11 mouse cellular contexts compared by ENCODE assay signal in the genomic region with DNA sequence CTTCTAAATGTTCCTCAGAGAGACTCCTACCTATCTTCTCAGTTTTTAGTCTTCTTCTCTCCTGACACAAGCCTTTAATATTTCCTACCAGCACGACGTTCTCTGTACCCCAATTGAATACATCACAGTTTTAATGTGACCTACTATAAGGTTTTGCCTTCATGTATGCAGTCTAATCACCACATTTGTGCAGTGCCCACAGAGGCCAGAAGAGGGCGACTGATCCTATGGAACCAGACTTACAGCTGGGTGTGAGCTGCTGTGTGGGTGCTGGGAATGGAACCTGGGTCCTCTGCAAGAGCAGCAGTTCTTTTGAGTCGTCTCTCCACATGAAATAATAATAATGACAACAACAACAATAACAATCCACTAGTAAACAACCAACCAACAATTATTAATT. TPM values are rescaled to one million over a fixed set of nuclear protein-coding genes. Genes with fewer than 3 reads are reported as not detected.
DNase-seq lines count a peak whose midpoint lies in the region; ATAC-seq and TF ChIP-seq lines count a peak whose summit lies in the region.
"Had no signal": no experiment of that assay in that cellular context is flagged by ENCODE, and none has a peak within 500 bp of the region (broad histone marks: within the 10 kb centered on the region; RNA-seq: fewer than 3 reads in every experiment).

No protein-coding gene starts in this region.

- H3K9me3 ChIP-seq in MEL (replicated peaks; ENCODE audit: insufficient read depth, low read length): no peaks in the 10 kb centered on the region
- no peaks in the 10 kb centered on the region for H3K9me3 ChIP-seq in neural tube, embryonic 13.5 days
- no peaks in the 10 kb centered on the region for H3K9me3 ChIP-seq in heart, embryonic 11.5 days (replicated peaks; ENCODE audit: control insufficient read depth, low read length)

- WGBS in neural tube, embryonic 13.5 days: 58% methylated on average over 4 of the region's 4 CpGs
- 50% methylated on average over 4 of the region's 4 CpGs for WGBS in heart, embryonic 11.5 days (ENCODE audit: insufficient replicate concordance)

- H3K36me3 ChIP-seq in MEL (ENCODE audit: control insufficient read depth in 1 of 2, insufficient read depth in 2 of 2, low read length in 2 of 2): no peaks in the 10 kb centered on the region
- no peaks in the 10 kb centered on the region for H3K36me3 ChIP-seq in neural tube, embryonic 13.5 days
- no peaks in the 10 kb centered on the region for H3K36me3 ChIP-seq in heart, embryonic 11.5 days (ENCODE audit: control insufficient read depth, insufficient read depth, low read length)

- no peaks in the 10 kb centered on the region for H3K79me2 ChIP-seq in MEL (ENCODE audit: control insufficient read depth, insufficient read depth, low read length, poor library complexity)

- H3K4me2 ChIP-seq in neural tube, embryonic 13.5 days: no peak overlapping the region
- H3K4me2 ChIP-seq in heart, embryonic 11.5 days: no peak overlapping the region

- no peak overlapping the region for H3K4me3 ChIP-seq in MEL (ENCODE audit: control insufficient read depth in 1 of 2, insufficient read depth in 1 of 2, low read depth in 2 of 2, low read length in 2 of 2)
- H3K4me3 ChIP-seq in neural tube, embryonic 13.5 days: no peak overlapping the region
- H3K4me3 ChIP-seq in heart, embryonic 11.5 days (ENCODE audit: low read depth, low read length): no peak overlapping the region
- H3K4me3 ChIP-seq: megakaryocyte, embryonic 14.5 days had no signal

- peak; percentile 25 for DNase-seq in left cerebral cortex, postnatal 4 days
- no peak for DNase-seq in left cerebral cortex, postnatal 36 days (ENCODE audit: low spot score in 2 of 2)
- DNase-seq in MEL (ENCODE audit: low read depth, low spot score): peak; percentile 53
- peak; percentile 76 for DNase-seq in embryo, embryonic 10.5 days (ENCODE audit: low spot score)
- DNase-seq in adrenal gland, postnatal 25 days: no peak
- DNase-seq in kidney, postnatal 14 days: no peak
- DNase-seq: cerebellum, adult 9-10 months; heart, postnatal 36 days had no signal

- H3K4me1 ChIP-seq in MEL (ENCODE audit: control insufficient read depth in 1 of 2, insufficient read depth in 2 of 2, low read length in 2 of 2): no peaks in the 10 kb centered on the region
- H3K4me1 ChIP-seq in neural tube, embryonic 13.5 days (replicated peaks): no peaks in the 10 kb centered on the region
- no peaks in the 10 kb centered on the region for H3K4me1 ChIP-seq in heart, embryonic 11.5 days (ENCODE audit: control insufficient read depth, insufficient read depth, low read length)
- H3K4me1 ChIP-seq: megakaryocyte, embryonic 14.5 days had no signal

- TF ChIP-seq CTCF in MEL (IDR thresholded peaks at IDR 0.05 in 2 of 3, conservative IDR thresholded peaks at IDR 0.05 in 1 of 3; ENCODE audit: control insufficient read depth in 1 of 3, insufficient read depth in 1 of 3, low read depth in 2 of 3, low read length in 3 of 3, poor library complexity in 1 of 3, severe bottlenecking in 1 of 3): peak; percentile 45 to 57 (median 50)

- TF ChIP-seq RAD21 in MEL (IDR thresholded peaks at IDR 0.05; ENCODE audit: low read depth, low read length): peak; percentile 6; the same call in 1 of the 2 replicates

- intact Hi-C loops in left cerebral cortex, postnatal 4 days (cut with DNase I): no loop called here
- intact Hi-C loops in left cerebral cortex, postnatal 36 days (cut with DNase I): no loop called here

- TF ChIP-seq EP300 in MEL (IDR thresholded peaks at IDR 0.05; ENCODE audit: low read depth in 1 of 2, low read length in 2 of 2): no peak

- no peak for TF ChIP-seq POLR2A in MEL (IDR thresholded peaks at IDR 0.05; ENCODE audit: control insufficient read depth in 1 of 2, insufficient read depth in 1 of 2, low read depth in 1 of 2, low read length in 2 of 2, poor library complexity in 1 of 2)

- H3K9ac ChIP-seq in MEL (ENCODE audit: control insufficient read depth, low read depth, low read length, poor library complexity, severe bottlenecking): no peak overlapping the region
- H3K9ac ChIP-seq in neural tube, embryonic 13.5 days: no peak overlapping the region
- no peak overlapping the region for H3K9ac ChIP-seq in heart, embryonic 11.5 days (ENCODE audit: low read depth, low read length)

- H3K27ac ChIP-seq in MEL (ENCODE audit: control insufficient read depth, low read depth, low read length): no peak overlapping the region
- H3K27ac ChIP-seq in neural tube, embryonic 13.5 days (replicated peaks): no peak overlapping the region
- H3K27ac ChIP-seq in heart, embryonic 11.5 days (ENCODE audit: low read depth, low read length): no peak overlapping the region

- no peaks in the 10 kb centered on the region for H3K27me3 ChIP-seq in MEL (ENCODE audit: control insufficient read depth in 1 of 2, insufficient read depth in 2 of 2, low read length in 2 of 2)
- no peaks in the 10 kb centered on the region for H3K27me3 ChIP-seq in neural tube, embryonic 13.5 days
- H3K27me3 ChIP-seq in heart, embryonic 11.5 days (ENCODE audit: control insufficient read depth, insufficient read depth, low read length): no peaks in the 10 kb centered on the region
- H3K27me3 ChIP-seq: megakaryocyte, embryonic 14.5 days had no signal

- 0 out of 2 replicates have a peak, but pooled peaks have one; percentile 11 for ATAC-seq in neural tube, embryonic 13.5 days (ENCODE audit: low read depth)
- no peak for ATAC-seq in heart, embryonic 11.5 days (replicated peaks; ENCODE audit: insufficient number of reproducible peaks, low FRiP score, low TSS enrichment)

TF ChIP-seq in MEL, 35 proteins besides CTCF, POLR2A, EP300 and RAD21:
- TF ChIP-seq MAX (IDR thresholded peaks at IDR 0.05; ENCODE audit: low read length): no peak
- TF ChIP-seq MAFK (IDR thresholded peaks at IDR 0.05; ENCODE audit: borderline replicate concordance, low read depth, low read length): no peak
- peak; percentile 26; the same call in 1 of the 2 replicates for TF ChIP-seq SMC3 (IDR thresholded peaks at IDR 0.05; ENCODE audit: low read depth, low read length)
- TF ChIP-seq BHLHE40 (IDR thresholded peaks at IDR 0.05; ENCODE audit: borderline replicate concordance, low read depth, low read length): no peak
- TF ChIP-seq NRF1 (IDR thresholded peaks at IDR 0.05; ENCODE audit: insufficient read depth, low read depth, low read length, poor library complexity, severe bottlenecking): no peak
- no peak for TF ChIP-seq CHD2 (IDR thresholded peaks at IDR 0.05; ENCODE audit: low read length)
- TF ChIP-seq POLR2AphosphoS5 (IDR thresholded peaks at IDR 0.05; ENCODE audit: borderline replicate concordance, low read depth, low read length): no peak
- TF ChIP-seq TCF12 (IDR thresholded peaks at IDR 0.05; ENCODE audit: low read depth, low read length): no peak
TF ChIP-seq in MEL: peak in this region for 1.

RNA-seq across cellular contexts. Expression of a gene that starts 11.1 kb away (rescaled TPM):
- total RNA-seq in left cerebral cortex, postnatal 4 days (2021): not detected
- not detected for total RNA-seq in left cerebral cortex, postnatal 36 days (2021)
- total RNA-seq in MEL (2012; rRNA removed): not detected in 2 replicates
- polyA plus RNA-seq in MEL (2012; ENCODE audit: insufficient read depth in 1 of 2, insufficient read length in 2 of 2, low read depth in 1 of 2, low replicate concordance in 2 of 2, missing spikeins in 1 of 2): not detected
- polyA plus RNA-seq in neural tube, embryonic 13.5 days (2015; fragmentation: Nextera tagmentation; extraction: Ambion mirVana): not detected in 2 replicates
- total RNA-seq in adrenal gland, postnatal 25 days (2021): not detected in 2 replicates
- not detected in 2 replicates for polyA plus RNA-seq in heart, embryonic 11.5 days (2014; fragmentation: Nextera tagmentation; extraction: Ambion mirVana)
- total RNA-seq: heart, postnatal 36 days had no signal

RNA-seq across cellular contexts. Expression of a gene that starts 18.0 kb away (rescaled TPM):
- total RNA-seq in left cerebral cortex, postnatal 4 days (2021): 10 to 100 TPM; 53.2 to 57.0 TPM
- total RNA-seq in left cerebral cortex, postnatal 36 days (2021): 10 to 100 TPM; 28.5 to 34.1 TPM
- not detected in 2 replicates for total RNA-seq in MEL (2012; rRNA removed)
- not detected for polyA plus RNA-seq in MEL (2012; ENCODE audit: insufficient read depth in 1 of 2, insufficient read length in 2 of 2, low read depth in 1 of 2, low replicate concordance in 2 of 2, missing spikeins in 1 of 2)
- polyA plus RNA-seq in neural tube, embryonic 13.5 days (2015; fragmentation: Nextera tagmentation; extraction: Ambion mirVana): 8.8 and 11.4 TPM in 2 replicates
- not detected in 2 replicates for total RNA-seq in adrenal gland, postnatal 25 days (2021)
- not detected in 2 replicates for polyA plus RNA-seq in heart, embryonic 11.5 days (2014; fragmentation: Nextera tagmentation; extraction: Ambion mirVana)
- total RNA-seq: heart, postnatal 36 days had no signal

RNA-seq across cellular contexts. Expression of a gene that starts 29.6 kb away (rescaled TPM):
- not detected for total RNA-seq in left cerebral cortex, postnatal 4 days (2021)
- total RNA-seq in left cerebral cortex, postnatal 36 days (2021): not detected
- total RNA-seq in MEL (2012; rRNA removed): not detected in 2 replicates
- polyA plus RNA-seq in MEL (2012; ENCODE audit: insufficient read depth in 1 of 2, insufficient read length in 2 of 2, low read depth in 1 of 2, low replicate concordance in 2 of 2, missing spikeins in 1 of 2): not detected
- polyA plus RNA-seq in neural tube, embryonic 13.5 days (2015; fragmentation: Nextera tagmentation; extraction: Ambion mirVana): not detected in 2 replicates
- not detected in 2 replicates for total RNA-seq in adrenal gland, postnatal 25 days (2021)
- not detected in 2 replicates for polyA plus RNA-seq in heart, embryonic 11.5 days (2014; fragmentation: Nextera tagmentation; extraction: Ambion mirVana)
- total RNA-seq: heart, postnatal 36 days had no signal

RNA-seq across cellular contexts. Expression of a gene that starts 41.5 kb away (rescaled TPM):
- not detected for total RNA-seq in left cerebral cortex, postnatal 4 days (2021)
- not detected for total RNA-seq in left cerebral cortex, postnatal 36 days (2021)
- not detected in 2 replicates for total RNA-seq in MEL (2012; rRNA removed)
- not detected for polyA plus RNA-seq in MEL (2012; ENCODE audit: insufficient read depth in 1 of 2, insufficient read length in 2 of 2, low read depth in 1 of 2, low replicate concordance in 2 of 2, missing spikeins in 1 of 2)
- polyA plus RNA-seq in neural tube, embryonic 13.5 days (2015; fragmentation: Nextera tagmentation; extraction: Ambion mirVana): not detected in 2 replicates
- total RNA-seq in adrenal gland, postnatal 25 days (2021): not detected in 2 replicates
- not detected in 2 replicates for polyA plus RNA-seq in heart, embryonic 11.5 days (2014; fragmentation: Nextera tagmentation; extraction: Ambion mirVana)
- total RNA-seq: heart, postnatal 36 days had no signal

RNA-seq across cellular contexts. Expression of a gene that starts 53.1 kb away (rescaled TPM):
- total RNA-seq in left cerebral cortex, postnatal 4 days (2021): not detected
- not detected for total RNA-seq in left cerebral cortex, postnatal 36 days (2021)
- not detected in 2 replicates for total RNA-seq in MEL (2012; rRNA removed)
- polyA plus RNA-seq in MEL (2012; ENCODE audit: insufficient read depth in 1 of 2, insufficient read length in 2 of 2, low read depth in 1 of 2, low replicate concordance in 2 of 2, missing spikeins in 1 of 2): not detected
- polyA plus RNA-seq in neural tube, embryonic 13.5 days (2015; fragmentation: Nextera tagmentation; extraction: Ambion mirVana): not detected in 2 replicates
- total RNA-seq in adrenal gland, postnatal 25 days (2021): not detected in 2 replicates
- not detected in 2 replicates for polyA plus RNA-seq in heart, embryonic 11.5 days (2014; fragmentation: Nextera tagmentation; extraction: Ambion mirVana)
- total RNA-seq: heart, postnatal 36 days had no signal

Comparison
In these comparisons a context has a peak if more than half of its experiments do, and no peak if none do; other contexts are left out.
1. DNase-seq: peak in left cerebral cortex, postnatal 4 days (single experiment), MEL (single experiment) and embryo, embryonic 10.5 days (single experiment); none in left cerebral cortex, postnatal 36 days (0 of 2), adrenal gland, postnatal 25 days (single experiment) and kidney, postnatal 14 days (single experiment).
2. RNA of a gene that starts 18.0 kb away (total RNA-seq): 53.2 to 57.0 TPM in left cerebral cortex, postnatal 4 days and 28.5 to 34.1 TPM in left cerebral cortex, postnatal 36 days; not detected in MEL and not detected in adrenal gland, postnatal 25 days; every median in the first group is over 10 times any median in the second.